Mouse (Mus musculus) naive thymus-derived CD4-positive, alpha-beta T cell, adult 2 months (primary cell): ENCODE data around the gene Srrt.

Experiments
- DNase-seq: peaks from one replicate; pipeline ENCODE4 v3.0.0-alpha.2; 2011; ENCODE audit warnings: low read depth

The Srrt gene

GRCm38 (mm10) chr5:137337190-137337589 is 29.7 kb upstream of the Srrt start:
- DNase-seq: no peak

- no peak for DNase-seq
These were observed 27.6 kb upstream of the Srrt start for GRCm38 (mm10) chr5:137335066-137335465.

- no peak for DNase-seq
These were observed 26.8 kb upstream of the Srrt start for GRCm38 (mm10) chr5:137334317-137334716.

GRCm38 (mm10) chr5:137333512-137334174 is 26.2 kb upstream of the Srrt start, which contains the start of gene Slc12a9:
Gene Slc12a9 (minus strand): TSS chr5:137333597.
- peak; percentile 96 for DNase-seq

DNA sequence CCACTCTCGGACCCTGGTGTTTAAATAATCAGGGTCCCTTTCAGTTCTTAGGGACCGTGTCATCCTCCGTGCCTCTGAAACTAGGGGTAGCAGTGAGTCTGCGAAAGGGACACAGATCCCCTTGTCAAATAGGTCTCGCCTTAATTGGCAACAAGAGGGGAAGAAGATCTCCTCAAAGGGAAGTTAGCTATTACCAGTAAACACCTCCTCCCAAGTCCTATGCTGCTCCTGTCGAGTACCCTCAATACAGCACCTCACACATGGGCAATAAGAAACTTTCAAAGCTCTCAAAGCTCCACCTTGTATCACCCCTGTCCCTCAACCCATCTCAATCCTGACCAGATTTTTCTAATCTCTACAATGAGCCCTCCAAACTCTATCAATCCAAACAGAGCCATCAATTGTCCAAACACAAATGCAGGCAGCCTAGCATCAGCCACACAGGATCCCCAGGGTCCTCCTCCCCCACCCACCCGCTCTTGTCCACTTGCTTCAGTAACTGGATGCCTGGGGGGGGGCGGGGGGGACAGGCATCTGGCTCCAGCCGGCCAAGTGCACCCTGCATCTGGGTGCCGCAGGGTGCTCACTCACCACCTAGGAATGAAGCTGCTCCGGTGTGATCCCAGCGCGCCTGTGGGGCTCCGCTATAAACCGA is 25.5 kb upstream of the Srrt start:
- peak; percentile 33 for DNase-seq

DNA sequence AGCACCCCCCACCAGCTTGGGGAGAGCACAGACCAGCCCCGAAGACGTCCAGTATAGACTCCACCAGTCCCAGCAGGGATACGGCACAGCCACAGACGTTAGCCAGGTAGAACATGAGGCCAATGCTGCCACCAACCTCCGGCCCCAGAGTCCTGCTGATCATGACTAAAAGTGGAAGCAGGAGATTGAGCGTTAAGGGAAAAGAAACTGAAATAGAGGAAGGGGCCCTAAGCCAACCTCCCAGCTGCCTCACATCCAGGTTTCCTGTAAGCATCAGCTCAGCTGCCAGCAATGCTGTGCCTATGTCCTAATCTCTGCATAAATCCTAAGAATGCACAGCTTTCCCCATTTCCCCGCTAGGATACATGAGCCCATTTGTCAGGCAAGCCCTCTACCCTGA is 23.4 kb upstream of the Srrt start:
- no peak for DNase-seq

- no peak for DNase-seq
These were observed 13.5 kb upstream of the Srrt start for GRCm38 (mm10) chr5:137320996-137321395.

- DNase-seq: no peak
These were observed 11.1 kb upstream of the Srrt start for GRCm38 (mm10) chr5:137318570-137318969.

DNA sequence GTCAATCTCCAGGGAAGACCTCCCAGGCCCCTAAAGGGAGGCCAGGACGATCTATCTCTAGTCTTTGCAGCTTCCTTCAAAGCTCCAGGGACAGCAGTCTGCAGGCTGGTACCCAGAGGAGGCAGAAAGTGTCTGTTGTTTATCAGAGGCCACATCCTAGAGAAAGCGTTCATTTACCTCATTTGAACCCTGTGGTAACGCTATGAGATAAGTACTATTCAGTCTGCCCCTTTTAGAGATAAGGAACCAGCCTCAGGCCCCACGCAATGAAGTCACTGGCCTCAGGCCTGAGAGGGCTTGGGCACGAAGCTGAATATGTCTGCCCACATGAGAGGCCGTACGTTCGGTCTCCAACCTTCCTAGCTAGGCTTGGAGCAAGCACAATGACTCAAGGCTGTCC is 9.9 kb upstream of the Srrt start:
- no peak for DNase-seq

DNA sequence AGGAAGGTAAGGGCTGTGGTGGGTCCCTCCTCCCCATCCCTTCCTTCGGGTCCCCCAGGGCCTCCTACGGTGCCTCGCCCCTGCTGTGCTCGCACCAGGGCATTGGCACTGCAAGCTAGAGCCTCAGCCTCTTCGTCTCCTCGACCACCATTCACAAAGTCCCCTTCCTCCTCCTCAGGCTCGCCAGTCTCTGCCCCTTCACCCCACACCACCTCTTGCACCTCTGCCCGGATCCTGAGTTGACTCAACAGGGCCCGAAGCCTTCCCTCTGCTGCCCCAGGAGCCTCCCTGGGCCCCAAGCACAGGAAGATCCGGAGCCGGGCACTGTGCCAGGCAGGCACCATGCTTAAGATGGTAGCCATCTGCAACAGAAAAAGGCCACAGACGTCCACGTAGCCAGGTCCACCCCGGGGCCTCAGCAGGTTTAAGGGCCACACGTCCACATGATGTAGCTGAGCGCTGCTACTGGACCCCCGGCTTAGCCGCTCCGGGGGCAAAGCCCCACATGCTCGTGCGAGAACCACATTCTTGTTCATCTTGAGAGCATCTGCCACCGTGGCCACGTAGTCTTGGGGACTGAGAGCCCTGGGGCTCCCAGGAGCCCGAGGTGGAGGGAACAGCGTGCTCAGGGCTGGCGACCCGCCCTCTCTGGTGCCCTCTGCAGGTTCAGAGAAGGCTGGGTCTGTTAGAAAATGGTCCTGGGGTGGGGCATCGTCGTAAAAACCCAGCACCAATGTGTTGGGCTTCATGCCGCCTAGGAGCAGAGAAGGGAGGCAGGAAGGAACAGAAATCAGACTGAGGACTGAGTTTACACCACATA is 7.8 kb upstream of the Srrt start:
- DNase-seq: peak; percentile 58

DNA sequence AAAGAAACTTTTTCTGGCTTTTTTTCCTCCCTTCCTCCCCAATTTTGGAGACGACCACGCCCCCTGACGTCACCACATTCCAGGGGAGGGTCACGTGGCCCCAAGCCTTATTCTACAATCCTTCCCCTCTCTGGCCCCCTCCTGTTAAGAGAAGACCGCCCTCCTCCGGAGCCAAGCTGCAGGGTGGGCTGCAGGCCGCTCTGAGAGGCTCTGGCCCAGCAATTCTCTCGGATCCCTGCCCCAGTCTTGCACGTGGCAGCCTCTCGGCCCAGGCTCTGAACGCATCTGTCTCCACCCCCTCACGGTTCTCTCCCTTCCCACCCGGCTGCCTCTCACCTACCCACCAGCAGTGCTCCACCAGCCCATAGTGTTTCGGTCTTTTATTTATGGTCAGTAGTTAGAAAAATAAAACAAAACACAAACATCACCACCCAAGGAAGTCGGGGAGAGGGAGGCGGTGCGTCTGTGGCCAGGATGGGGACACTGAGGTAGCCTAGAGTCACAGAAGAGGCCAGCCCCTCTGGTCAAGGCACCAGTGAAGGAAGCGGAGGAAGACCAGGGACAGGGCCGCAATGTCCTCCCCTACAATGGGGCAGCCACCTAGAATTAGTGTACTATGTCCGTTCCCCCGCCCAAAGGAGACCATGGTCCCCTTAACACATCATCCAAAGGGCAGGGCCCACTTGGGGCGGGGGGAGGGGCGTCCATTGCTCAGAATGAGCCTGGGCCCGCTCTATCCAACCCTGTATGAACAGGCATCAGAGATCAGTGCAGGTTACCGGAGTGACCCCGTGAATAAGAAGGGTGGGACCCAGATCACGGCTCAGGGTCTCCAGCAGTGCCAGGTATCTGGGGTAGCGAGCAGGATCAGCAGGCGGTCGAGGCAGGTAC is 7.0 kb upstream of the Srrt start, which contains the start of gene Trip6:
Gene Trip6, minus strand, starts transcription at position 212 of the 891 bp plus-strand sequence.
- no peak for DNase-seq

- no peak for DNase-seq
These were observed 6.2 kb upstream of the Srrt start for GRCm38 (mm10) chr5:137313466-137314192.

DNA sequence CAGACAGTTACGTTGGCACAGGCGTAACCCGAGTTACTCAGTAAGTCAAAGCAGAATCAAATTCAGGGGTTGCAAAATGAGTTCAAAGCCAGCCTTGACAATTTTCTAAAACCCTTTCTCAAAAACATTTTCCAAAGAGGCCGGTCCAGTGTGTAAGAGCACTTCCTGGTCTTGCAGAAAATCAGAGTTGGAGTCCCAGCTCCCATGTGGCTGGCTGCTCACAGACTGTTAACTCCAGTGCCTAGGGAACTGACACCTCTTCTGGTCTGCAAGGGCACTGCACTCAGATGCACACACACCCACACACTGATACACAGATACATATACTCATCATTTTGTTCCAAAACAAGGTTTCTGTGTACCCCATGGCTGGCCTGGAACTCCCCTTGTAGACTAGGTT is 882 bp upstream of the Srrt start:
- DNase-seq: peak; percentile 42

DNA sequence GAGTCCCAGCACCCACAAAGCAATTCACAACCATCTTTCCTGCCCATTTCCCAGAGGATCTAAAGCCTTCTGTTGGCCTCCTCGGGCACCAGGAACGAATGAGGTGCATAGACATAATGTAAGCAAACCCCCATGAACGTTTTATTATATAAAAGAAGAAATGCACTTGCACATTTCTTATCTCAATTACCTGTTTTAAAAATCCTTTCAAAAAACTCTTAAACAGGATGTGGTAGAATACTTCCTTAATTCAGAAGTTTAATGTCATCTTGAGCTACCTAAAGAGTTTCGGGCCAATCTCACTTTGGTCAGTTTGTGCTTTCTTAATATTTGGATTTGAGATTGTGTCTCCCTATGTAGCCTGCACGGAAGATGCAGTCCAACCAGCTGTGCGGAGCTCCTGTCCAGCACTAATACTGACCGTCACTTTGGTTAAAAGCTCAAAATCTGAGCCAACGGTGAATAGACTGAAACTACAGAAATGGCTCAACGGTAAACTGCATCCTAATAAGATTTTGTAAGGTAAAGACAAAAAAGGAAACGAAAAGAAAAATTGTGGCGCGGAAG is 952 bp downstream of the Srrt start:
- peak; percentile 55 for DNase-seq

GRCm38 (mm10) chr5:137305822-137306221 is 1.7 kb downstream of the Srrt start:
- DNase-seq: no peak

DNA sequence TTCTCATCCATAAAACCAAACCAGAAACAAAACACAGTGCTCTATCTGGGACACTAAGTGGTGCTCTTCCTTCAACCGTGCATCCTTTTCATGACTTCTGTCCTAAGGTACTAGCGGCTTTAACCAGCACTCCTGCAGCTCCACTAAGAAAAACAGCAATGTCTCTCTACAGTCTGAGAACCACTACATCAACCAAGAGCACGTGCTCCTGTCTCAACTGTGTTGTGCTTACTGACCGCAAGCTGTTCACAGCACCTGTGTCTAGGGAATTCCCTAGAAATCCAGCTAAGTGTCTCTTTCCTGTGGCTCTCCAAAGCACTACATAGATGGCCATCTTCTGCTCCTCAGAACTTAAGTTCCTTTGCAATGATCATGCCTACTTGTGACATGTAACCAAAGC is 2.7 kb downstream of the Srrt start:
- DNase-seq: no peak

DNA sequence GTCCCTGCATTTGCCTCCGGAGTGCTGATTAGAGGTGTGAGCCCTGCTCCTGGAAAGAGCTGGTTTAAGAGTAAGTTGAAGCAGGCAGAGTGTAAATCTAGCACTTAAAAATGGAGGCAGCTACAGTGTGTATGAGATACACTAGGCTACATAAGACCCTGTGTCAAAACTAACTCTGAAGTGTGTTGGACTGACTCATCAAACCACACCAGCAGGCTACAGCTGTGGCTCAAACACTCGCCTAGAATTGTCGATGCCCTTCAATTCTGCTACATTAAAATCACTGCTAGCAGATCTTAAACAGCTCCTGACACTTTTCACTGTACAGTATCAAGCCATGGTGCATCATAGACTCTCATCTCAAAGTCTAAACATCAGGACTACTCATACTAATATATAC is 3.3 kb downstream of the Srrt start:
- no peak for DNase-seq

- no peak for DNase-seq
These were observed 3.9 kb downstream of the Srrt start for GRCm38 (mm10) chr5:137303609-137304008.

- no peak for DNase-seq
These were observed 6.2 kb downstream of the Srrt start for GRCm38 (mm10) chr5:137301253-137301652.

DNA sequence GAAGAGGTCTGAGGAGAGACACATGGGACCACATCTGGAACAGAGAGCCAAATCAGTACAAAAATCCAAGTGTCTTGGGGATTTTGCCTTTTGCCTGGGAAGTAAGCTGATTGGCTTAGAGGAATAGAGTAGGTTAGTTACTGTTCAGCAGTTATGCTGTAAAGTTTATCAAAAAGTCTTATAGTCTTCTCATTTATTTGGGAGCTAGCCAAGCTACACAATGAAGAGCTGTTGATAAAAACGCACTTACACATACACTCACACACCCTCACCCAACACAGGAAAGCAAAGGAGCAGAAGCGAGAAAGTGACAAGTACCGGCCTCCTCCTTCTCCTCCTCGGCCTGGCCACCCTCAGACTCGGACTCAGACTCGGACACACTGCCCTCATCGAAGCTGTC is 8.2 kb downstream of the Srrt start:
- no peak for DNase-seq

DNA sequence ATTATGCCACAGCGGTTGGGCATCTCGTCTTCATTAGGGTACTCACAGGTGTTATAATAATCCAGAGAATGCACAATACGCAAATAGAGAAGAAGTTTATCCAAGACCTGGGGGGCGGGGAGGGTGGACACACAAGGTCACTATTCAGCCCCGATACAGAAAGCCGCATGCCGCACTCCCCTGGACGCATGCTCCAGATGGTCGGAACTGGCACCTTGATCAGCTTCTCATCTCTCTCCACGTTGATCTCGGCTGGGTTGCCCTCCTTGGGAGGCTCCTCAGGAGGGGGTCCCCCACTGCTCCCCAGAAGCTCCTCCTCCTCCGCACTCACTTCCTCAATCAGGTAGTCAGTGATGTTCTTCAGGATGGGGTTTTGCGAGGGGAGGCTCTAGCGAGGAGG is 10.3 kb downstream of the Srrt start:
- no peak for DNase-seq
